Mouse (Mus musculus) embryo, embryonic 11.5 days (tissue): ENCODE measurements at regions not wholly inside any gene's neighbourhood (a gene's known extent, or its start where the extent isn't known, plus 50 kb on each side); places are given as distances from the start of the nearest gene placed in this dataset.
A peak's percentile ranks its signal among the peaks of the same experiment; 100 is the strongest.
"Not testable (repeated sequence)": the region's sequence is repeated elsewhere in the genome, so short reads cannot be mapped to it uniquely, and the experiment has no call there.

Experiments used
- DNase-seq: peaks from one replicate; pipeline ENCODE4 v3.0.0-alpha.2; 2012; ENCODE audit warnings: low read depth, low spot score

DNA sequence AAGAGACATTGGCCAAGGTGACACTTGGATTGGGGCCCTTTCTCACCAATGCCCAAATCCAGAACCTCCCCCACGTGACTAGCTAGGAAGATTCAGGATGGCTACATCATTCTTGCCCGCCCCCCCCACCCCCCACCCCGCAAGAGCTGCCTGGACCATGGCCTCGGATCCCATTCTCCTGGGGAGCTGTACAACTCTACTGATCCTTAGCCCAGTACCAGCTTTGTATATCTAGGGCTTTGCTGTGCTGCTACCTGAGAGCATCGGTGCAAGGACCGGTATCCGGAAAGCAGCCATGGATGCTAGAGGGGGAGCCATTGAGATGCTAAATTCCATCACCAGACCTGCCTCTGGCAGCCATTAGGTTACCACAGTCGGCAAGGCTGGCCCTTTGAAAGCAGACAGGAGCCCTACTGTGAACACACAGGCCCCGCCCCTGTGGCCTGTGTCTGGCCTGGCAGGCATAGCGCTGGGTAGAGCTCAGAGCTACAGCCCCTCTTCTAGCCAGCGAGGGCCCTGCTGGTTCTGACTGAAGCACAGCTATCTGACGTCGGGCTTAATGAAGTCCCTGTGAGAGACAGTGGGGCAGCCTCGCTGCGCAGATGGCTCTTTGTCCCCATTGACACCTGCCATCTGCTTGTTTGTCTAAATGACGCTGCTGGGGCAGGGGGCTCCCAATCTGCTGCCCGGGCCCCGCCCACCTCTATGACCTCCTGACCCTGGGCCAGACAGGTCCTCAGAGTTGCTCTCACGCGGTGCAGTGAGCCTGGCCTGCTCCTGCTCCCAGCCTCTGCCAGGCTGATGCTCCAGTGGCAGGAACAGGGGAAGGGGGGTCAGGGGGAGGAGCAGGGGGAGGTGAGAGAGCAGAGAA lies 128.9 kb downstream of the Dll1 start:
- peak; percentile 51 for DNase-seq

- no peak for DNase-seq
These were observed 133.6 kb downstream of the Dll1 start for GRCm38 (mm10) chr17:15242976-15243635.

- no peak for DNase-seq
These were observed 134.3 kb downstream of the Dll1 start for GRCm38 (mm10) chr17:15242356-15242755.

DNA sequence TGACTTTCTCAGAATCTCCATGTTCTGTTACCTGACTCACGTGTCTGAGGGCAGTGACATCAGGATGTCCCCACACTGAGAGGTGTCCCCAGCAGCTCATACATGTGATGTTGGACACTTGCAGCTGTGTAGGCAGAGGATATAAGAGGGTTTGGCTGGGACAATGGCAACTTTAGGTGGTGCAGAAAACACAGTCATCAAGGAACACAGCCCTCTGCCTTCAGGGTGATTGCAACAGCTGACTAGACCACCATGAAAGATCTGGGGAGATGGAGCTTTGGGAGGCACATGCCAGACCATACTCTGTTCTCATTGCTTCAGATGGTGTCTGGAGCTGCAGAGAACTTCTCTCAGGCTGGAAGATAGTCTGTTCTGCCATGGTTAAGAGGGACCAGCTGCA lies 135.2 kb downstream of the Dll1 start:
- DNase-seq, result no peak

DNA sequence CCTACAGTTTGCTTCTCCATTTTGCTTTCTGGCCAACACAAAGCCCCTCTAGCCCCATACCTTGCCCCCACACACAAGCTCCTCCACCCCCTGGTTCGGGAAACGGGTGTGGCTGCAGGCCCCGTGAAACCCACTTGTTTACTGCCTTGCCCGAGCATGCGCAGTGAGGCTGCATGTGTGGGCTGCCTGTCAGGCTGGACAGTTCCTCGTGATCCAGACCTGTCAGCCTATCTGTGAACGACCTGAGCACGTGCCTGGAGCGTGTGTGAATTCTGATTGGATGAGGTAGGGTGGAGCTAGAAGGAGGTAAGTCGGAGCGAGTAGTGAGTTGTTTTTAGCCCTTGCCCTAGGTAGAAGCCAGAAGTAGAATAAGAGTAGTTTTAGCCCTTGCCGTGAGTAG lies 136.0 kb downstream of the Dll1 start:
- DNase-seq, result not testable (repeated sequence)

GRCm38 (mm10) chr17:15240011-15240410 lies 136.7 kb downstream of the Dll1 start:
- DNase-seq, result no peak

DNA sequence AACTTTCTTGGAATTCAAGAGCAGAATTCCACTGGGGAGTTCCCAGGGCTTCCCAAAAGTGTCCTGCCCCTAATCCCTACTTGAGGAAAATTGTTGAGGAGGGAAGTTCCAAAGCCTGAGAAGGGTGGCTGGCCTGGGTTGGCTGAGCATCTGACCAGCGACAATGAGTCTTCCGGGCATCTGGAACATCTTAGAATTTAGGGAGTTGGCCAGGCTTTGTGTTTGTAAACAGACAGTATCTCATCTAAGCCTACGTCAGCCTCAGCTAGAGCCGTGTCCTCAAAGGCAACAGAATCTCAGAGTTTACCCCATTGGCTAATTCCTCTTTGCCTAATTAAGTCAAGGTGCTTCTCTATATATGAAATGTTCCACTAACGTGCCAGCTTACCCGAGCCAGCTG lies 141.6 kb downstream of the Dll1 start:
- no peak for DNase-seq

DNA sequence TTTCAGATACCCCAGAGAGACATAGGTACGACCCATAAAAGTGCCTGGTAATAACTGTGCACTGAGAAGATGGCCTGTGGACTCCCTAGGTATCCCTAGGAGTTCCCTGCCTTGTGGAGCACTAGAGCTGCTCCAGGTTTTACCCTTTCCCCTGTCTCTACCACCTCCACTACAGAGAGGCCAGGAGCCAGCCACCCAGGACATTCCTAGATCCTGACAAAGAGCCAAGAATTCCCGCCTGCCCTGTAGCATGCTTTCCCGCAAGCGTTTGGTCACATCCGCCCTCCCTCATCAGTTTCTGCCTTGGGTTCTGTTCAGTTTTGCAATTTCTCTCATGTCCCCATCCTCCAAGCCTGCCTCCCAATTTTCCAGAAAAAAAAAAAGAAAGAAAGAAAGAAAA lies 145.5 kb downstream of the Dll1 start:
- no peak for DNase-seq

- no peak for DNase-seq
These were observed 147.5 kb downstream of the Dll1 start for GRCm38 (mm10) chr17:15229159-15229558.

- DNase-seq, result no peak
These were observed 148.6 kb downstream of the Dll1 start for GRCm38 (mm10) chr17:15228077-15228476.

- no peak for DNase-seq
These were observed 152.8 kb downstream of the Dll1 start for GRCm38 (mm10) chr17:15223826-15224225.

DNA sequence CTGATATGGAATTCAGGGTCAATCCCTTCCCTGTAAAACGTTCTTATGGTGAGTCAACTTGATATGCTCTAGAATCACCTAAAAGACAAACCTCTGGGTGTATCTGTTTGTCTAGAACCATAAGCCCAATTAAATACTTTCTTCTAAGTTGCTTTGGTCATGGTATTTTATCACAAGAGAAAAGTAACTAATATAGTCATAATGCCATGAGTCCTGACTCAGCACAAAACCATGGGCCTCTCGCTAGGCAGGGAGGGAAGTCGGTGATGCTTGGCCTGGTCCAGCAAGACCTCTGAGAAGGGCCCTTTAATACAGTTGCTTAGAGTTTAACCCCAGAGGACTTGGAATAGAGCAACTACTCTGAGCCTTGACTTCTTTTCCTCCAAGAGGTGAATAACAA lies 153.7 kb downstream of the Dll1 start:
- DNase-seq, result no peak

- DNase-seq, result no peak
These were observed 162.5 kb downstream of the Dll1 start for GRCm38 (mm10) chr17:15214157-15214685.

DNA sequence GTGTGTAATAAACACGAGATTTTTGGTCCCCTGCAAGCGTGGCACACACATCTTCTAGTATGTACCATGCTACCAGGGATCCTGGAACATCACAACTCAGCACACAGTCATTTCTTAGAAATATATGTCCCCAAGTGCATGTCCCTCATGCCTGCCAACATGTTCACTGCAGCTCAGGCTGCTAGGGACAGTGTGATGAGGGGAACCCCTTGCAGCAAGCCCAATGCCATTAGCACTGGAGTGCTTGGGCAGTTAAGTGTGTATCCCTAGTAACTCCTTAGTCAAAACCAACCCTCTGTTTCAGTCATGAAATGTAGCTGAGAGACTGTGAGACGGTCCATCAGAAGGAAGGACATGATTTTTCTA lies 167.5 kb upstream of the Gm3448 start:
- DNase-seq, result no peak

GRCm38 (mm10) chr17:15208030-15208807 lies 166.9 kb upstream of the Gm3448 start:
- peak; percentile 45 for DNase-seq

DNA sequence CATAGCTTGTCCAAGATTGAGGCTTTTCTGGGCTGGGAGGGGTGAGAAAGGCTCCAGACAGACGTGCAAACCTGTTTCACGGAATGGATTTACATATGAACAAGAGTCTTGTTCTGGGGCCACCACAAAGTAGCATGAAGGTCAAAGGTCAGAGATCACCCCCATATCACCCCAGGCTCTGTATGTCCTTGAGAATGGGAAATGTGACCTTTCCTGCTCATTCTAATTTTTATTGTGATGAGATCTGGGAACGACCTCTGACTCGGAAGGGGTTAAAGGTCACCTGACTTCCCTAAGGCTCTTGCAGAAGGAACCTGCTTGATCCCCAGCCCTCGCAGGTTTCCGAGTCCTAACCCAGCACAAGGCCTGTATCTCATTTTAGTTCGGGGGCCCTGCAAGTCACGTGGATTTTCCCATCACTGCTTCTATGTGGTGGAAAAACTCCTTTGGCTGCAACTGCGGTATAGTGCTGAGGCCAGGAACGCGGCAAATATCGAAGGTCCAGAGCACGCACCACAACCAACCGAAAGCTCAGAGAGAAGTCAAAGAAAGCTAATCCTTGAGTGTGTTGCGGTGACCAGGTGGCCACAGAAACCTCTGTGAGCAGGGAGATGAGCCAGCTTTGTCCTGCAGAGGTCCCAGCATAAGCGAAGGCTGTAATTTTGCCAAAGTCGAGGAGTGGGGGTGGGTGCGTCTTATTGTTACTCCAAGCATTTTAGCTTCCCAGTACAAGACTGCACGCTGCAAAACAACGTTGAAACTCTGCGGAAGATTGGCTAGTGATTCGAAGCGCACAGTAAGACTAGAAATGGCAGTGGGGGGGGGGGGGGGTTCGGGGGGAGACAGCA lies 166.1 kb upstream of the Gm3448 start:
- no peak for DNase-seq

GRCm38 (mm10) chr17:15205799-15206198 lies 164.5 kb upstream of the Gm3448 start:
- no peak for DNase-seq

DNA sequence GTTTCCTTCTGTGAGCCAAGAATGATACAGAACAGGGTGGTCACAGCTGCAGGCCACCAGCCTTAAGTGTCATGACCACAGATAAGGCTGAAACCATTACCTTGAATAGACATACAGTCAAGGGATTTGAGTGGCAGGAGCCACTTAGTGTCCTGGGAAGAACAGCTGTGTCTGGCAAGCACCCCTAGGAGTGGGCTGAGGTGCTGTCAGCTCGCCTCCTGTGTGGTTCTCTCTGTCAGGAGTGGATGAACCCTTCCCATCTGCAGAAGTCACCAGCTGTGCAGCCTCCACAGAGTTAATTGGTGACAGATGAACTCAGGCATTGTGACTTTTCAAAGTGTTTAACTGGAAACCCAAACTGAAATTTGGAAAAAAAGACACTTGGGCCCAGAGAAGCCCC lies 163.2 kb upstream of the Gm3448 start:
- no peak for DNase-seq

DNA sequence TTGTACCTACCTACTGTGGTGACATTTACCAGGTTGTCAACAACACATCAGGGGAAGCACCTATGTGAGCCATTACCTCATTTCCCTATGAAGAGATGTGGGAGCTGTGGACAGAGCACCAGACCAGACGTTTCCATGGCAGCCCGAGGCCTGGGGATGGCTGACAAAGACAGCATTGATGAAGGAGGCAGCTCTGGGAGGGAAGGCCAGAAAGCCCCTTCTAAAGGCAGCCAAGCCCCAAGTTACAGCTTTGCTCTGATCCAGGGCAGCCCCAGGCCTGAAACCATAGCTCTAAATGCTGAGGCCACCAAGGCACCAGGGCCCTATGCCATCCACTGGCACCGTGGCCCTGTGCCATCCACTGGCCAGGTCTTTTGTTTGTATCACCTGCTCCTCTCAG lies 157.9 kb upstream of the Gm3448 start:
- no peak for DNase-seq

DNA sequence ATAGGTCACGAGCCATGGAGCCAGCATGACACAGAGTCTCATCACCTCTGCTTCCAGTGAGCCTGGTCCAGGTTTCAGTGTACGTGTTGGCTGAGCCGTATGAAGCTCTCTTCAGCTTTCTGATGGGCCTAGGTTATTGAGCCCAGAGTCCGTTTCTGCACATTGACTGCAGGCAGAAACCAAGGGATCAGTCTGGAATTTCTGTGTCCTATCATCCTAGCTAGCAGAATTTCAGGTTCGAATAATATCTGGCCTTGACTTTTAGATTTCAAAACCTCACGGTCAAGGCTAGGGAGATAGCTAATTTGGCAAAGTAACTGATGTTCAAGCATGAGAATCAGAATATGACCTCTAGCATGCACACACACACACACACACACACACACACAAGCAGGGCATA lies 156.0 kb upstream of the Gm3448 start:
- no peak for DNase-seq

GRCm38 (mm10) chr17:15195819-15196218 lies 154.5 kb upstream of the Gm3448 start:
- no peak for DNase-seq
